Comparison of ENCODE assay signal across 20 mouse cellular contexts in genomic region chr11:5965865-5966264, GRCm38 (mm10).
A peak's percentile ranks its signal among the peaks of the same experiment; 100 is the strongest.
DNase-seq lines count a peak whose midpoint lies in the region; ATAC-seq lines count a peak whose summit lies in the region.
"Had no signal": no experiment of that assay in that cellular context is flagged by ENCODE, and none has a peak within 500 bp of the region (broad histone marks: within the 10 kb centered on the region; RNA-seq: fewer than 3 reads in every experiment).

No protein-coding gene starts in this region.

- peak; percentile 9 for DNase-seq in cerebellum, adult 9-10 months
- no peak for DNase-seq in cerebellum, adult 11-12 months
- DNase-seq in frontal cortex, postnatal 14 days (ENCODE audit: low spot score in 2 of 2) = no peak
- peak; percentile 42 for DNase-seq in right cerebral cortex, postnatal 14 days
- DNase-seq in right cerebral cortex, postnatal 4 days = no peak
- no peak for DNase-seq in ovary, adult 18-20 months (ENCODE audit: low spot score)
- DNase-seq: adrenal gland, postnatal 14 days; heart, postnatal 10 days; kidney, adult 9 months; kidney, postnatal 10 days; liver, embryonic 13.5 days; lung, adult 18-20 months; lung, postnatal 10 days; midbrain, embryonic 14.5 days; retina, postnatal 1 day; right cerebral cortex, postnatal 25 days; spleen, adult 18-20 months; thymus, postnatal 14 days had no signal

- peak; percentile 25; the same call in 1 of the 2 replicates for ATAC-seq in frontal cortex, adult (ENCODE audit: low TSS enrichment)
- ATAC-seq: intestine, postnatal 0 days had no signal

Comparison
In these comparisons a context has a peak if more than half of its experiments do, and no peak if none do; other contexts are left out.
1. DNase-seq: peak in cerebellum, adult 9-10 months (single experiment) and right cerebral cortex, postnatal 14 days (single experiment); none in cerebellum, adult 11-12 months (single experiment), frontal cortex, postnatal 14 days (0 of 2), right cerebral cortex, postnatal 4 days (single experiment) and ovary, adult 18-20 months (single experiment).